Mouse (Mus musculus) gastrocnemius, adult 2 months (tissue): ENCODE data around the gene Ncf4. TPM values are rescaled to one million over a fixed set of nuclear protein-coding genes. Genes with fewer than 3 reads are reported as not detected.
"Not testable (repeated sequence)": the region's sequence is repeated elsewhere in the genome, so short reads cannot be mapped to it uniquely, and the experiment has no call there.

Experiments
- DNase-seq: peaks from one replicate; pipeline ENCODE4 v3.0.0; 2022
- H3K27ac ChIP-seq: fragments of 200-600 bp; 2 replicates; pipeline ENCODE4 v1.8.1; 2022; ENCODE audit warnings: mild to moderate bottlenecking
- H3K4me3 ChIP-seq: fragments of 200-600 bp; 2 replicates; pipeline ENCODE4 v1.8.1; 2022; ENCODE audit warnings: mild to moderate bottlenecking, moderate library complexity
- CTCF ChIP-seq: fragments of 200-600 bp; IDR thresholded peaks from 2 replicates; pipeline ENCODE4 v1.8.1; 2022; ENCODE audit warnings: antibody characterized with exemption, mild to moderate bottlenecking, moderate library complexity
- intact Hi-C: fragments of 180-260 bp; cut with DNase I; formaldehyde crosslinking; loops from one replicate; pipeline ENCODE4 v1.15.1; 2025
- total RNA-seq, 2 experiments: library from RNA; stranded (reverse); gene quantifications; 2 replicates each; pipeline ENCODE4 v1.2.3; 2021

Gene Ncf4
- total RNA-seq, 2 experiments from 2014 or later = 1.2 TPM; not detected in 1

GRCm38 (mm10) chr15:78258246-78258865, 13.8 kb downstream of the Ncf4 start:
- DNase-seq = no peak
- Histone ChIP-seq H3K27ac (peak overlapping the region; percentile 69), H3K4me3 (no peak overlapping the region)
- TF ChIP-seq CTCF = no peak
- intact Hi-C loops = loop anchor here (5.0 kb wide), 1 partner anchor 164 kb away; no protein-coding TSS in a partner anchor

GRCm38 (mm10) chr15:78260668-78261333, 16.2 kb downstream of the Ncf4 start:
- Histone ChIP-seq H3K4me3 (no peak overlapping the region), H3K27ac (no peak overlapping the region)
- no peak for DNase-seq
- no peak for TF ChIP-seq CTCF
- intact Hi-C loops = no loop called here

GRCm38 (mm10) chr15:78263286-78263685, 18.7 kb downstream of the Ncf4 start:
- TF ChIP-seq CTCF = no peak
- no peak for DNase-seq
- intact Hi-C loops = no loop called here

GRCm38 (mm10) chr15:78267441-78267840, 22.8 kb downstream of the Ncf4 start:
- Histone ChIP-seq H3K27ac (peak overlapping the region; percentile 46), H3K4me3 (no peak overlapping the region)
- no peak for TF ChIP-seq CTCF
- no peak for DNase-seq
- intact Hi-C loops = no loop called here

More at GRCm38 (mm10) chr15:78263286-78263685, 18.7 kb downstream of the Ncf4 start:
- Histone ChIP-seq H3K27ac (no peak overlapping the region), H3K4me3 (no peak overlapping the region)

GRCm38 (mm10) chr15:78267865-78268264, 23.3 kb downstream of the Ncf4 start:
- no peak for DNase-seq
- TF ChIP-seq CTCF = no peak
- no peak overlapping the region for H3K4me3 ChIP-seq
- intact Hi-C loops = no loop called here
- peak overlapping the region; percentile 43; the same call in 1 of the 2 replicates for H3K27ac ChIP-seq

GRCm38 (mm10) chr15:78271208-78271607, 26.6 kb downstream of the Ncf4 start:
- TF ChIP-seq CTCF = no peak
- no peak overlapping the region for H3K27ac ChIP-seq
- DNase-seq = no peak
- H3K4me3 ChIP-seq = no peak overlapping the region
- intact Hi-C loops = no loop called here

GRCm38 (mm10) chr15:78278308-78278707, 33.7 kb downstream of the Ncf4 start:
- no peak for TF ChIP-seq CTCF
- Histone ChIP-seq H3K4me3 (no peak overlapping the region), H3K27ac (no peak overlapping the region)
- no peak for DNase-seq
- intact Hi-C loops = no loop called here

GRCm38 (mm10) chr15:78287941-78288340, 43.3 kb downstream of the Ncf4 start:
- intact Hi-C loops = no loop called here
- Histone ChIP-seq H3K4me3 (no peak overlapping the region), H3K27ac (no peak overlapping the region)
- TF ChIP-seq CTCF = no peak
- no peak for DNase-seq

- H3K27ac ChIP-seq, DNase-seq, H3K4me3 ChIP-seq, intact Hi-C loops: not testable (repeated sequence)
Observed at GRCm38 (mm10) chr15:78289775-78290174, 45.2 kb downstream of the Ncf4 start.

- intact Hi-C loops, H3K27ac ChIP-seq, H3K4me3 ChIP-seq: not testable (repeated sequence)
Observed at GRCm38 (mm10) chr15:78293228-78293627, 48.6 kb downstream of the Ncf4 start.

GRCm38 (mm10) chr15:78293716-78294115, 49.1 kb downstream of the Ncf4 start:
- Histone ChIP-seq H3K4me3 (no peak overlapping the region), H3K27ac (no peak overlapping the region)
- DNase-seq = no peak
- no peak for TF ChIP-seq CTCF
- intact Hi-C loops = no loop called here

More at GRCm38 (mm10) chr15:78293228-78293627, 48.6 kb downstream of the Ncf4 start:
- not testable (repeated sequence) for DNase-seq

GRCm38 (mm10) chr15:78298558-78298957, 54.0 kb downstream of the Ncf4 start:
- no peak overlapping the region for H3K27ac ChIP-seq
- intact Hi-C loops = no loop called here
- DNase-seq = no peak
- TF ChIP-seq CTCF = no peak
- no peak overlapping the region for H3K4me3 ChIP-seq

- no peak for TF ChIP-seq CTCF
- Histone ChIP-seq H3K4me3 (no peak overlapping the region), H3K27ac (no peak overlapping the region)
- DNase-seq = no peak
- intact Hi-C loops = no loop called here
Observed at GRCm38 (mm10) chr15:78299641-78300040, 55.0 kb downstream of the Ncf4 start.

- H3K27ac ChIP-seq = no peak overlapping the region
- no peak overlapping the region for H3K4me3 ChIP-seq
- no peak for TF ChIP-seq CTCF
- no peak for DNase-seq
- intact Hi-C loops = no loop called here
Observed at GRCm38 (mm10) chr15:78300773-78301172, 56.2 kb downstream of the Ncf4 start.
